Mouse (Mus musculus) neural tube, embryonic 12.5 days (tissue): ENCODE measurements at regions not wholly inside any gene's neighbourhood (a gene's known extent, or its start where the extent isn't known, plus 50 kb on each side); places are given as distances from the start of the nearest gene placed in this dataset.

Experiments used
- ATAC-seq: fragments of 200-750 bp; cut with Nextera tagmentation; 2 replicates; pipeline ENCODE4 v1.8.0; 2017; ENCODE audit warnings: low read depth, mild to moderate bottlenecking, moderate TSS enrichment, moderate library complexity; ENCODE audit not compliant: low FRiP score
- H3K27ac ChIP-seq: fragments of 300-500 bp; sonication (generic); 2 replicates; pipeline ENCODE4 v1.5.1; 2016
- H3K27me3 ChIP-seq: fragments of 300-500 bp; sonication (generic); replicated peaks from 2 replicates; pipeline ENCODE4 v1.6.1; 2016; ENCODE audit warnings: mild to moderate bottlenecking
- H3K36me3 ChIP-seq: fragments of 300-500 bp; sonication (generic); 2 replicates; pipeline ENCODE4 v1.6.1; 2016; ENCODE audit warnings: mild to moderate bottlenecking
- H3K4me1 ChIP-seq: fragments of 300-500 bp; sonication (generic); 2 replicates; pipeline ENCODE4 v1.6.1; 2016
- H3K4me2 ChIP-seq: fragments of 300-500 bp; sonication (generic); replicated peaks from 2 replicates; pipeline ENCODE4 v1.6.1; 2016; ENCODE audit warnings: mild to moderate bottlenecking
- H3K4me3 ChIP-seq: fragments of 300-500 bp; sonication (generic); 2 replicates; pipeline ENCODE4 v1.5.1; 2016
- H3K9ac ChIP-seq: fragments of 300-500 bp; sonication (generic); 2 replicates; pipeline ENCODE4 v1.6.1; 2016; ENCODE audit warnings: mild to moderate bottlenecking
- H3K9me3 ChIP-seq: fragments of 300-500 bp; sonication (generic); 2 replicates; pipeline ENCODE4 v1.6.1; 2016; ENCODE audit warnings: mild to moderate bottlenecking
- WGBS: fragments of 180-500 bp; shearing (Covaris S2); methylation state at CpG from one replicate; pipeline ENCODE4 v1.1.7; 2016; 5-methylcytosine and 5-hydroxymethylcytosine counted together

- no peaks in the 10 kb centered on the region for H3K36me3 ChIP-seq
- H3K4me3 ChIP-seq: no peak overlapping the region
- no peak overlapping the region for H3K27ac ChIP-seq
- ATAC-seq: no peak
- no peaks in the 10 kb centered on the region for H3K27me3 ChIP-seq
- WGBS: 95% methylated on average over 3 of the region's 5 CpGs
- no peak overlapping the region for H3K4me2 ChIP-seq
- no peaks in the 10 kb centered on the region for H3K9me3 ChIP-seq
- peaks cover 8% of the 10 kb centered on the region; the same call in 1 of the 2 replicates for H3K4me1 ChIP-seq
- H3K9ac ChIP-seq: no peak overlapping the region
Observed at GRCm38 (mm10) chr2:167786951-167787350, 97.3 kb upstream of the Tmem189 start.

- no peaks in the 10 kb centered on the region for H3K36me3 ChIP-seq
Observed at GRCm38 (mm10) chr2:167784353-167784752, 94.7 kb upstream of the Tmem189 start.

GRCm38 (mm10) chr2:167783374-167783773, 93.8 kb upstream of the Tmem189 start:
- no peak for ATAC-seq
- Histone ChIP-seq H3K27me3 (no peaks in the 10 kb centered on the region), H3K4me3 (no peak overlapping the region), H3K9me3 (no peaks in the 10 kb centered on the region), H3K4me2 (no peak overlapping the region), H3K36me3 (no peaks in the 10 kb centered on the region), H3K27ac (no peak overlapping the region), H3K9ac (no peak overlapping the region), H3K4me1 (peaks cover 11% of the 10 kb centered on the region; the same call in 1 of the 2 replicates)
- 70% methylated on average over 3 of the region's 3 CpGs for WGBS

More at GRCm38 (mm10) chr2:167784353-167784752, 94.7 kb upstream of the Tmem189 start:
- Histone ChIP-seq H3K4me3 (no peak overlapping the region), H3K9ac (no peak overlapping the region), H3K27me3 (no peaks in the 10 kb centered on the region), H3K9me3 (no peaks in the 10 kb centered on the region), H3K4me1 (peaks cover 8% of the 10 kb centered on the region; the same call in 1 of the 2 replicates), H3K4me2 (no peak overlapping the region), H3K27ac (no peak overlapping the region)
- ATAC-seq: no peak
- 90% methylated on average over 13 of the region's 13 CpGs for WGBS

GRCm38 (mm10) chr2:167782231-167782999, 92.8 kb upstream of the Tmem189 start:
- H3K4me3 ChIP-seq: no peak overlapping the region
- H3K9ac ChIP-seq: no peak overlapping the region
- 31% methylated on average over 27 of the region's 27 CpGs for WGBS
- no peaks in the 10 kb centered on the region for H3K36me3 ChIP-seq
- peak overlapping the region; percentile 34 for H3K4me2 ChIP-seq
- no peaks in the 10 kb centered on the region for H3K9me3 ChIP-seq
- H3K4me1 ChIP-seq: peaks cover 19% of the 10 kb centered on the region
- ATAC-seq: no peak
- no peak overlapping the region for H3K27ac ChIP-seq
- H3K27me3 ChIP-seq: no peaks in the 10 kb centered on the region

- no peaks in the 10 kb centered on the region for H3K27me3 ChIP-seq
- no peak overlapping the region for H3K4me2 ChIP-seq
- peaks cover 28% of the 10 kb centered on the region for H3K4me1 ChIP-seq
- H3K36me3 ChIP-seq: no peaks in the 10 kb centered on the region
- no peak overlapping the region for H3K4me3 ChIP-seq
- WGBS: 78% methylated on average over 13 of the region's 13 CpGs
- no peak overlapping the region for H3K27ac ChIP-seq
- no peak overlapping the region for H3K9ac ChIP-seq
- no peak for ATAC-seq
- no peaks in the 10 kb centered on the region for H3K9me3 ChIP-seq
Observed at GRCm38 (mm10) chr2:167781496-167781895, 91.9 kb upstream of the Tmem189 start.

GRCm38 (mm10) chr2:167778691-167779090, 89.1 kb upstream of the Tmem189 start:
- Histone ChIP-seq H3K27me3 (no peaks in the 10 kb centered on the region), H3K9me3 (no peaks in the 10 kb centered on the region), H3K36me3 (no peaks in the 10 kb centered on the region), H3K4me2 (0 out of 2 replicates have a peak overlapping the region, but pooled peaks have one; percentile 81), H3K9ac (peak overlapping the region; percentile 13; the same call in 1 of the 2 replicates), H3K4me1 (peaks cover 35% of the 10 kb centered on the region), H3K4me3 (no peak overlapping the region), H3K27ac (no peak overlapping the region)
- ATAC-seq: no peak
- 68% methylated on average over 10 of the region's 10 CpGs for WGBS

GRCm38 (mm10) chr2:167778271-167778670, 88.6 kb upstream of the Tmem189 start:
- H3K27ac ChIP-seq: no peak overlapping the region

GRCm38 (mm10) chr2:167777331-167778085, 87.9 kb upstream of the Tmem189 start:
- Histone ChIP-seq H3K9ac (peak overlapping the region; percentile 56), H3K36me3 (no peaks in the 10 kb centered on the region), H3K27ac (peak overlapping the region; percentile 42; the same call in 1 of the 2 replicates), H3K4me1 (peaks cover 32% of the 10 kb centered on the region), H3K4me3 (peak overlapping the region; percentile 47), H3K4me2 (peak overlapping the region; percentile 81), H3K9me3 (no peaks in the 10 kb centered on the region), H3K27me3 (no peaks in the 10 kb centered on the region)
- peak; percentile 80 for ATAC-seq
- 1% methylated on average over 33 of the region's 33 CpGs for WGBS

More at GRCm38 (mm10) chr2:167778271-167778670, 88.6 kb upstream of the Tmem189 start:
- no peaks in the 10 kb centered on the region for H3K36me3 ChIP-seq
- peak overlapping the region; percentile 13; the same call in 1 of the 2 replicates for H3K9ac ChIP-seq
- H3K4me3 ChIP-seq: peak overlapping the region; percentile 47
- H3K4me1 ChIP-seq: peaks cover 35% of the 10 kb centered on the region
- ATAC-seq: 0 out of 2 replicates have a peak, but pooled peaks have one; percentile 7
- no peaks in the 10 kb centered on the region for H3K9me3 ChIP-seq
- peak overlapping the region; percentile 81 for H3K4me2 ChIP-seq
- no peaks in the 10 kb centered on the region for H3K27me3 ChIP-seq
- WGBS: 65% methylated on average over 4 of the region's 4 CpGs

- ATAC-seq: no peak
- H3K36me3 ChIP-seq: no peaks in the 10 kb centered on the region
- H3K4me3 ChIP-seq: no peak overlapping the region
- H3K4me1 ChIP-seq: peaks cover 27% of the 10 kb centered on the region
- H3K27ac ChIP-seq: no peak overlapping the region
- H3K27me3 ChIP-seq: no peaks in the 10 kb centered on the region
- H3K9me3 ChIP-seq: no peaks in the 10 kb centered on the region
- 87% methylated on average over 24 of the region's 24 CpGs for WGBS
- H3K4me2 ChIP-seq: peak overlapping the region; percentile 81
- no peak overlapping the region for H3K9ac ChIP-seq
Observed at GRCm38 (mm10) chr2:167776251-167777168, 86.9 kb upstream of the Tmem189 start.

- H3K27ac ChIP-seq: no peak overlapping the region
Observed at GRCm38 (mm10) chr2:167775218-167775915, 85.7 kb upstream of the Tmem189 start.

GRCm38 (mm10) chr2:167774806-167775179, 85.2 kb upstream of the Tmem189 start:
- Histone ChIP-seq H3K4me2 (no peak overlapping the region; the same call in 1 of the 2 replicates), H3K4me1 (peaks cover 27% of the 10 kb centered on the region), H3K9ac (no peak overlapping the region), H3K4me3 (no peak overlapping the region), H3K27me3 (no peaks in the 10 kb centered on the region), H3K36me3 (no peaks in the 10 kb centered on the region), H3K27ac (no peak overlapping the region), H3K9me3 (no peaks in the 10 kb centered on the region)
- ATAC-seq: no peak
- 18% methylated on average over 10 of the region's 10 CpGs for WGBS

More at GRCm38 (mm10) chr2:167775218-167775915, 85.7 kb upstream of the Tmem189 start:
- H3K9me3 ChIP-seq: no peaks in the 10 kb centered on the region
- ATAC-seq: no peak
- no peaks in the 10 kb centered on the region for H3K27me3 ChIP-seq
- no peak overlapping the region for H3K4me2 ChIP-seq
- H3K4me1 ChIP-seq: peaks cover 27% of the 10 kb centered on the region
- no peak overlapping the region for H3K4me3 ChIP-seq
- WGBS: 72% methylated on average over 20 of the region's 20 CpGs
- H3K36me3 ChIP-seq: no peaks in the 10 kb centered on the region
- no peak overlapping the region for H3K9ac ChIP-seq
